Mouse (Mus musculus) gastrocnemius, adult 2 months (tissue): ENCODE measurements around the gene Myo1b. TPM values are rescaled to one million over a fixed set of nuclear protein-coding genes. Genes with fewer than 3 reads are reported as not detected.

Experiments
- DNase-seq: peaks from one replicate; pipeline ENCODE4 v3.0.0; 2022
- H3K27ac ChIP-seq: fragments of 200-600 bp; 2 replicates; pipeline ENCODE4 v1.8.1; 2022; ENCODE audit warnings: mild to moderate bottlenecking
- H3K4me3 ChIP-seq: fragments of 200-600 bp; 2 replicates; pipeline ENCODE4 v1.8.1; 2022; ENCODE audit warnings: mild to moderate bottlenecking, moderate library complexity
- CTCF ChIP-seq: fragments of 200-600 bp; IDR thresholded peaks from 2 replicates; pipeline ENCODE4 v1.8.1; 2022; ENCODE audit warnings: antibody characterized with exemption, mild to moderate bottlenecking, moderate library complexity
- intact Hi-C: fragments of 180-260 bp; cut with DNase I; formaldehyde crosslinking; loops from one replicate; pipeline ENCODE4 v1.15.1; 2025
- total RNA-seq, 2 experiments: library from RNA; stranded (reverse); gene quantifications; 2 replicates each; pipeline ENCODE4 v1.2.3; 2021

Myo1b gene
- total RNA-seq, 2 experiments from 2014 or later: 8.8 to 13.1 TPM

DNA sequence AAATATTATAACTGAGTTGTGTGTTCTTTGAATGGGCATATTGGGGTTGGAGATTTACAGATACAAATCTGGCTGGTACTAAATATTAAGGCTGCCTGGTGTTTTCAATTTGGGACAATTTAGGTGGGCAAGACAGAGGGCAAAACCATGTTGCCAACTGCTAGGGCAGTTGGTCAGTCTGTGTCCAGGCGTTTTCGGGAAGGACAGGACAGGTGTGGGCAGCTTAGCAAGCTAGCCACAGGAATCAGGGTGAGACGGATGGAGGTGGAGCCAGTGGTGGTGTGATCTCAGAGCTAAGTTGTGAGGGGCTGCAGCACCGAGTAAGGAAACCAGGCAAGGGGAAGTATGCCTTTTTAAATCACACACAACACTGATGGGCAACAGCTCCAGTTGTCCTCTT lies 211.3 kb downstream of the Myo1b start:
- intact Hi-C loops: no loop called here
- TF ChIP-seq CTCF: no peak
- Histone ChIP-seq H3K4me3 (no peak overlapping the region), H3K27ac (no peak overlapping the region)
- no peak for DNase-seq

Other genes with a start within 250 kb of the Myo1b start
- gene Stat4, start 71.1 kb upstream of the Myo1b start, total RNA-seq: under 1 TPM in 1 of 2 experiments, not detected in 1; 0.08 TPM
- gene Stat1, start 203.4 kb upstream of the Myo1b start, total RNA-seq: 10 to 100 TPM in 1 of 2 experiments, 1 to 10 TPM in 1; 9.2 to 16.4 TPM